Mouse (Mus musculus): ENCODE results near the gene Olfr1370. TPM values are rescaled to one million over a fixed set of nuclear protein-coding genes. Genes with fewer than 3 reads are reported as not detected.
"Not testable (repeated sequence)": the region's sequence is repeated elsewhere in the genome, so short reads cannot be mapped to it uniquely, and the experiment has no call there.

The Olfr1370 gene
- not detected in 2 replicates for total RNA-seq (2021)
- long read RNA-seq = 0 reads

GRCm38 (mm10) chr13:21074847-21075246 lies at the start of gene Olfr1370:
Gene Olfr1370 (minus strand): TSS chr13:21074947.
- DNase-seq = no peak

GRCm38 (mm10) chr13:21114121-21114520 lies 39.4 kb upstream of the Olfr1370 start:
- no peak for DNase-seq

- not testable (repeated sequence) for DNase-seq
Observed at GRCm38 (mm10) chr13:21111183-21111582, 36.4 kb upstream of the Olfr1370 start, which contains the start of gene Olfr1369-ps1. Gene Olfr1369-ps1 (plus strand): TSS chr13:21111483.

- no peak for DNase-seq
Observed at GRCm38 (mm10) chr13:21110441-21110840, 35.7 kb upstream of the Olfr1370 start.

GRCm38 (mm10) chr13:21109759-21110158 lies 35.0 kb upstream of the Olfr1370 start:
- no peak for DNase-seq

- no peak for DNase-seq
Observed at GRCm38 (mm10) chr13:21082686-21083085, 7.9 kb upstream of the Olfr1370 start.

GRCm38 (mm10) chr13:21066021-21066420 lies 8.7 kb downstream of the Olfr1370 start:
- no peak for DNase-seq

- no peak for DNase-seq
Observed at GRCm38 (mm10) chr13:21050118-21050517, 24.6 kb downstream of the Olfr1370 start.

GRCm38 (mm10) chr13:21040589-21041199 lies 34.1 kb downstream of the Olfr1370 start:
- no peak for DNase-seq

- DNase-seq = no peak
Observed at GRCm38 (mm10) chr13:21035981-21036380, 38.8 kb downstream of the Olfr1370 start.

- no peak for DNase-seq
Observed at GRCm38 (mm10) chr13:21035011-21035410, 39.7 kb downstream of the Olfr1370 start.

- DNase-seq = peak; percentile 6
Observed at GRCm38 (mm10) chr13:21033176-21033575, 41.6 kb downstream of the Olfr1370 start.

- no peak for DNase-seq
Observed at GRCm38 (mm10) chr13:21024831-21025230, 49.9 kb downstream of the Olfr1370 start.

Other genes with a start within 250 kb of the Olfr1370 start
- gene Olfr1369-ps1, start 36.5 kb upstream of the Olfr1370 start, total RNA-seq (2021) = not detected in 2 replicates
- gene Olfr263, start 54.7 kb upstream of the Olfr1370 start, total RNA-seq (2021) = not detected in 2 replicates
- gene Olfr1368, start 70.9 kb upstream of the Olfr1370 start, total RNA-seq (2021) = not detected in 2 replicates
- gene Trim27, start 104.5 kb upstream of the Olfr1370 start, total RNA-seq (2021) = 49.2 and 59.6 TPM in 2 replicates
- not detected in 2 replicates for gene Gpx5, start 217.8 kb upstream of the Olfr1370 start, total RNA-seq (2021)
- not detected in 2 replicates for gene Gpx6, start 237.2 kb upstream of the Olfr1370 start, total RNA-seq (2021)

Data from adrenal gland, postnatal 25 days (tissue).